Mouse (Mus musculus) liver, postnatal 0 days (tissue): ENCODE data around the gene Polr2i. TPM values are rescaled to one million over a fixed set of nuclear protein-coding genes. Genes with fewer than 3 reads are reported as not detected.

Experiments
- ATAC-seq: fragments of 200-750 bp; cut with Nextera tagmentation; 2 replicates; pipeline ENCODE4 v1.8.0; 2017; ENCODE audit warnings: mild to moderate bottlenecking, moderate library complexity
- DNase-seq: peaks from one replicate; pipeline ENCODE4 v3.0.0-alpha.2; 2016
- H3K27ac ChIP-seq: fragments of 300-500 bp; sonication (generic); 2 replicates; pipeline ENCODE4 v1.5.1; 2014; ENCODE audit warnings: antibody characterized with exemption, moderate library complexity, mild to moderate bottlenecking, low read depth
- H3K27me3 ChIP-seq: fragments of 300-500 bp; sonication (generic); 2 replicates; pipeline ENCODE4 v1.6.1; 2014; ENCODE audit warnings: low read length, control low read depth, mixed read lengths; ENCODE audit not compliant: insufficient read depth
- H3K36me3 ChIP-seq: fragments of 300-500 bp; sonication (generic); replicated peaks from 2 replicates; pipeline ENCODE4 v1.6.1; 2014; ENCODE audit warnings: mild to moderate bottlenecking, control low read depth, low read length, moderate library complexity, mixed read lengths; ENCODE audit not compliant: insufficient read depth
- H3K4me1 ChIP-seq: fragments of 300-500 bp; sonication (generic); 2 replicates; pipeline ENCODE4 v1.6.1; 2014; ENCODE audit warnings: antibody characterized with exemption, mild to moderate bottlenecking, control low read depth; ENCODE audit not compliant: insufficient read depth
- H3K4me2 ChIP-seq: fragments of 300-500 bp; sonication (generic); 2 replicates; pipeline ENCODE4 v1.6.1; 2014; ENCODE audit warnings: low read depth, mild to moderate bottlenecking, low read length, moderate library complexity, mixed read lengths
- H3K4me3 ChIP-seq: fragments of 300-500 bp; sonication (generic); 2 replicates; pipeline ENCODE4 v1.5.1; 2014; ENCODE audit warnings: low read depth, low read length
- H3K9ac ChIP-seq: fragments of 300-500 bp; sonication (generic); replicated peaks from 2 replicates; pipeline ENCODE4 v1.6.1; 2014; ENCODE audit warnings: mild to moderate bottlenecking, moderate library complexity
- H3K9me3 ChIP-seq: fragments of 300-500 bp; sonication (generic); 2 replicates; pipeline ENCODE4 v1.6.1; 2016; ENCODE audit warnings: mild to moderate bottlenecking, control low read depth, low read length, mixed read lengths
- CTCF ChIP-seq: sonication (generic); IDR thresholded peaks from 2 replicates; pipeline ENCODE4 v1.5.1; 2016; ENCODE audit warnings: antibody characterized with exemption, low read depth
- EP300 ChIP-seq: IDR thresholded peaks from 2 replicates; pipeline ENCODE4 v1.6.1; 2016; ENCODE audit warnings: antibody characterized with exemption, low read depth, mild to moderate bottlenecking
- WGBS: fragments of 180-500 bp; shearing (Covaris S2); extraction: QIAGEN DNeasy Blood & Tissue Kit; methylation state at CpG from one replicate; pipeline ENCODE4 v1.1.7; 2014; ENCODE audit not compliant: insufficient replicate concordance; 5-methylcytosine and 5-hydroxymethylcytosine counted together
- polyA plus RNA-seq: library from polyadenylated mRNA; unstranded; fragments of >200 nt; fragmentation: Nextera tagmentation; extraction: Ambion mirVana; gene quantifications from 2 replicates; pipeline ENCODE4 v1.2.1, GENCODE M21; 2015

Gene Polr2i
- polyA plus RNA-seq, 1 experiment from 2014 or later: 42.9 TPM

DNA sequence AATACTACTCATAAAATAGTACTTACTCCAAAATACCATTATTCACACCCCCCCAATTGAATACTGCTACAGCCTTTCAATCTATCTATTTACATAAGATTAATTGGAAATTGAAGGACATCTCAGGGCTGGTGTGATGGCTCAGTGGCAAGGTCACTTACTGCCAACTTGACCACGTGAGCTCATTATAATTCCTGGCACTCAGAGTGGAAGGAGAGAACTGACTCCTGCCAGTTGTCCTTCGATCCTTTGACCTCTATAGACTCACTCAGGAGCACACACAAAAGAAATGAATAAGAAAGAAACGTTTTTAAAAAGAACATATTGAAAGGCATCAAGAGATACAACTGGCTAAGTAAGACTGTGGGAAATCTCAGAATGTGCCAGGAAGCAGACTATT lies 15.9 kb upstream of the Polr2i start:
- ATAC-seq: no peak
- no peak for TF ChIP-seq EP300
- TF ChIP-seq CTCF: no peak
- no peak overlapping the region for H3K27ac ChIP-seq

DNA sequence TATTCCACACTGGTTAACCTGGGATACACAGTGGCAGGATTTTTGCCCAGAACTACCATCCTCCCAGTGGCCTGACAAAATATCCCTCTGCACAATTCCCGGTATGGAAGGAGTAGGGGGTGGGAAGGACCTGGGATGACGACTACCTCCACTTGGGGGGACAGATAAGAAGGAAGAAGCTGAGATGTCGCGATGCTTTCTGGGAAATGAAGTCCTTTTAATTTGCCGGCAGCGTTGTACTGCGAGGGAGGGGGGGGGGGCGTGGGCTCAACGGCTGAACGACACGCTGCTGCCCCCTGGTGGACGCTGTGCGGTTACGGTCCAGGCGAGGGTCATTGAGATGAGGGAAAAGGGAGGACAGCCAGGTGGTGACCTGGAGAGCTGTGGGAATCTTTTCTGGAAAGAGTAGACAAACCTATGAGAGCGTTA lies 15.0 kb upstream of the Polr2i start:
- Histone ChIP-seq H3K9ac (no peak overlapping the region), H3K4me2 (peak overlapping the region; percentile 52), H3K27ac (no peak overlapping the region), H3K9me3 (no peaks in the 10 kb centered on the region), H3K36me3 (no peaks in the 10 kb centered on the region), H3K27me3 (no peaks in the 10 kb centered on the region), H3K4me3 (no peak overlapping the region), H3K4me1 (peaks cover 13% of the 10 kb centered on the region; the same call in 1 of the 2 replicates)
- TF ChIP-seq CTCF (peak; percentile 97), EP300 (no peak)
- under 1% methylated on average over 16 of the region's 16 CpGs for WGBS
- DNase-seq (peak; percentile 91), ATAC-seq (peak; percentile 57)

More for the DNA sequence above, 15.9 kb upstream of the Polr2i start:
- no peaks in the 10 kb centered on the region for H3K27me3 ChIP-seq
- peaks cover 13% of the 10 kb centered on the region; the same call in 1 of the 2 replicates for H3K4me1 ChIP-seq
- H3K9ac ChIP-seq: no peak overlapping the region
- H3K9me3 ChIP-seq: no peaks in the 10 kb centered on the region
- DNase-seq: no peak
- H3K4me2 ChIP-seq: no peak overlapping the region
- no peak overlapping the region for H3K4me3 ChIP-seq
- H3K36me3 ChIP-seq: no peaks in the 10 kb centered on the region
- WGBS: 83% methylated on average over 3 of the region's 3 CpGs

DNA sequence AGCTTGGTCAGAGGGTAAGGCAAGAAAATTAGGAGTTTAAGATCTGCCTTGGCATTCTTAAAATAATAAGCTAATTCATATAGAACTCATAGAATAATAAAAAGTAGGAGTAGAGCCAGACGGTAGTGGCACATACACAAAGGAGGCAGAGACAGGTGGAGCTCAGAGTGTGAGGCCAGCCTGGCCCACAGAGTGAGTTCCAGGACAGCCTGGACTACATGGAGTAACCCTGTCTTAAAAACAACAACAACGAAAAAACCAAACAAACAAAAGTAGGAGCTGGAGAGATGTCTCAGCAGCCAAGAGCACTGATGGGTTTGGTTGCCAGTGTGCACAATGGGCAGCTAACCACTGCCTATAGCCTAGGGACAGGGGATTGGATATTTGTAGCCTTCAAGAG lies 14.5 kb upstream of the Polr2i start:
- no peak overlapping the region for H3K4me2 ChIP-seq
- no peak overlapping the region for H3K9ac ChIP-seq
- peaks cover 16% of the 10 kb centered on the region; the same call in 1 of the 2 replicates for H3K4me1 ChIP-seq
- ATAC-seq: no peak
- no peaks in the 10 kb centered on the region for H3K9me3 ChIP-seq
- H3K27me3 ChIP-seq: no peaks in the 10 kb centered on the region
- TF ChIP-seq EP300 (no peak), CTCF (no peak)
- no peak overlapping the region for H3K27ac ChIP-seq
- 73% methylated on average over 2 of the region's 2 CpGs for WGBS
- DNase-seq: no peak
- H3K4me3 ChIP-seq: no peak overlapping the region
- no peaks in the 10 kb centered on the region for H3K36me3 ChIP-seq

DNA sequence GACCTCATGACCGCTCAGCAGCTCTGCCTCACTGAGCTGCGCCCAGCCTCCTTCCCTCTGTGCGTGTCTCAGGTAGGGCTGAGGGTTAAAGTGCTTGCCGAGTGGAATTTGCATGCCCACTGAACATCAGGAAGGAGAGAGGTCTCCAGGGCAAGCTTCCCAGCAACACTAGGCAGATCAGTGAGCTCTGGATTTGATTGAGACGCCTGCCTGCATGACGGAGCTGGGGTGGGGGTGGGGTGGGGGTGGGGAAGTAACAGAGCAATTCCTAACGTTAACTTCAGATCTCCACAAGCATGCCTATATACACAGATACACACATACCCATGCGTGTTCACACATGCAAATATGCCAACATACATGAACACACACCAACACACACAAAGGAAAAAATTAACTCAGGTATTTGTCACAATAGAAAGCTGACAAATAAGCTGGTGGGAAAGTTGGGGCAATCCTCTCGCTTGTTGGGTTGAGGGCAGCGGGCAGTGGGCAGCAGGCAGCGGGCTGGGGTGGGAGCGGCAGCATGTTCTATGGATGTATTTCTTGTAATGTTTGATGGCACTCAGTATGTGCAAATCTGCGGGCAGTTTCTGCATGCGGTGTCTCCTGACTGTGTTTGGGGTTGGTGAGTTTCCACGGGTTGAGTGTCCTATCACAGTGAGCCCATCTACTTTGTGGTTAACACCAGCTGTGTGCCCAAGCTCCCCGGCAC lies 12.3 kb upstream of the Polr2i start:
- Histone ChIP-seq H3K4me3 (peak overlapping the region; percentile 44), H3K27ac (peak overlapping the region; percentile 77), H3K9me3 (no peaks in the 10 kb centered on the region), H3K4me2 (peak overlapping the region; percentile 83), H3K9ac (peak overlapping the region; percentile 58), H3K27me3 (no peaks in the 10 kb centered on the region), H3K4me1 (peaks cover 16% of the 10 kb centered on the region; the same call in 1 of the 2 replicates), H3K36me3 (no peaks in the 10 kb centered on the region)
- TF ChIP-seq CTCF (no peak), EP300 (no peak)
- WGBS: 3% methylated on average over 16 of the region's 16 CpGs
- DNase-seq (peak; percentile 68), ATAC-seq (peak; percentile 79)

DNA sequence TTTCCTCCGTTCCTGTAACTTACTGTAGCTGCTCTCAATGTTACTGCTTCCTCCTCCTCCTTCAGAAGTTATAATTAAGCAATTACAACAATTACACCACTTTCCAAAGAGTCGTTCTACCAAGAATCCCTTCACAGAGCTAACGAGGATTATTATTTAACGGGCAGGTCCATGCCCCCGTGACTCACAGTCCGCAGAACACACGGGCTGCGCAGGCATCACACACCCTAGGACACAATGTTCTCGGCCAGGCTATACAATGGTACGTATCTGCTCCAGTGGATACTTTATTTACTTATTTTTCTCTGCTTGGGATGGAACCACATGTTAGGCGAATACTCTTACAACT lies 11.8 kb upstream of the Polr2i start:
- H3K4me1 ChIP-seq: peaks cover 16% of the 10 kb centered on the region; the same call in 1 of the 2 replicates
- H3K9me3 ChIP-seq: no peaks in the 10 kb centered on the region
- H3K9ac ChIP-seq: peak overlapping the region; percentile 58
- ATAC-seq (peak; percentile 85), DNase-seq (peak; percentile 38)
- H3K36me3 ChIP-seq: no peaks in the 10 kb centered on the region
- peak overlapping the region; percentile 77 for H3K27ac ChIP-seq
- 9% methylated on average over 11 of the region's 11 CpGs for WGBS
- no peaks in the 10 kb centered on the region for H3K27me3 ChIP-seq
- TF ChIP-seq EP300: peak; percentile 54; the same call in 1 of the 2 replicates
- TF ChIP-seq CTCF: no peak
- H3K4me2 ChIP-seq: peak overlapping the region; percentile 83
- H3K4me3 ChIP-seq: peak overlapping the region; percentile 44

DNA sequence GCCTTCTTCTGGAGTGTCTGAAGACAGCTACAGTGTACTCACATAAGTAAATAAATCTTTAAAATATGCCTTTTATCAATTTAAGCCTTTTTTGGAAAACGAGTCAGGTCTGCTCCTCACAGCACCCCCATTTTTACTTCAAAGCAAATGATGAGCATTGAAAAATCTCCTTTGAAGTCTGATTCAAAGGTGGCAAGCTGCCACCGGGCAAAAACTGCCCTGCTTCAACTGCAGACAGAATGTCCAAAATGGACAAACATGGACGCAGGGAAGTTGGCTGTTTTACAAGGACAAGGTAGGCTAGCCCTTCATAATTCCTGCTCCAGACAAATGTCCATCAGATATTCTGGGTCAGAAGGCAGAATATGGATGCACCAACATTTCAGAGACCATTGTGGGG lies 10.3 kb upstream of the Polr2i start:
- H3K9me3 ChIP-seq: no peaks in the 10 kb centered on the region
- no peaks in the 10 kb centered on the region for H3K27me3 ChIP-seq
- peaks cover 9% of the 10 kb centered on the region for H3K36me3 ChIP-seq
- H3K4me2 ChIP-seq: no peak overlapping the region
- no peak overlapping the region for H3K4me3 ChIP-seq
- WGBS: 81% methylated on average over 3 of the region's 3 CpGs
- DNase-seq: no peak
- TF ChIP-seq CTCF (no peak), EP300 (no peak)
- no peak for ATAC-seq
- H3K9ac ChIP-seq: no peak overlapping the region
- no peak overlapping the region for H3K27ac ChIP-seq
- H3K4me1 ChIP-seq: peaks cover 16% of the 10 kb centered on the region; the same call in 1 of the 2 replicates
